Mouse (Mus musculus) limb, embryonic 15.5 days (tissue): ENCODE measurements around the gene Shank1. TPM values are rescaled to one million over a fixed set of nuclear protein-coding genes. Genes with fewer than 3 reads are reported as not detected.

ENCODE experiments used
- ATAC-seq: fragments of 200-750 bp; cut with Nextera tagmentation; 2 replicates; pipeline ENCODE4 v1.8.0; 2017; ENCODE audit warnings: low read depth, moderate TSS enrichment; ENCODE audit not compliant: insufficient number of reproducible peaks, low FRiP score, low TSS enrichment
- H3K27ac ChIP-seq: fragments of 300-500 bp; sonication (generic); 2 replicates; pipeline ENCODE4 v1.5.1; 2015; ENCODE audit warnings: moderate library complexity, mild to moderate bottlenecking, inconsistent platforms
- H3K27me3 ChIP-seq: fragments of 300-500 bp; sonication (generic); 2 replicates; pipeline ENCODE4 v1.6.1; 2015; ENCODE audit warnings: inconsistent platforms
- H3K36me3 ChIP-seq: fragments of 300-500 bp; sonication (generic); 2 replicates; pipeline ENCODE4 v1.6.1; 2015; ENCODE audit warnings: inconsistent platforms
- H3K4me1 ChIP-seq: fragments of 300-500 bp; sonication (generic); 2 replicates; pipeline ENCODE4 v1.6.1; 2015; ENCODE audit warnings: inconsistent platforms
- H3K4me2 ChIP-seq: fragments of 300-500 bp; sonication (generic); 2 replicates; pipeline ENCODE4 v1.6.1; 2015; ENCODE audit warnings: mild to moderate bottlenecking, inconsistent platforms
- H3K4me3 ChIP-seq: fragments of 300-500 bp; sonication (generic); 2 replicates; pipeline ENCODE4 v1.5.1; 2015; ENCODE audit warnings: mild to moderate bottlenecking, inconsistent platforms
- H3K9ac ChIP-seq: fragments of 300-500 bp; sonication (generic); 2 replicates; pipeline ENCODE4 v1.6.1; 2015; ENCODE audit warnings: inconsistent platforms
- H3K9me3 ChIP-seq: fragments of 300-500 bp; sonication (generic); 2 replicates; pipeline ENCODE4 v1.6.1; 2016; ENCODE audit warnings: inconsistent platforms
- WGBS: fragments of 180-500 bp; shearing (Covaris S2); methylation state at CpG from one replicate; pipeline ENCODE4 v1.1.7; 2015; 5-methylcytosine and 5-hydroxymethylcytosine counted together
- polyA plus RNA-seq: library from polyadenylated mRNA; unstranded; fragments of >200 nt; fragmentation: Nextera tagmentation; extraction: Ambion mirVana; gene quantifications from 2 replicates; pipeline ENCODE4 v1.2.1, GENCODE M21; 2015

Shank1 gene
- polyA plus RNA-seq, 1 experiment from 2014 or later, result 3.2 TPM

GRCm38 (mm10) chr7:44349043-44349442, 39.0 kb downstream of the Shank1 start:
- Histone ChIP-seq H3K4me3 (no peak overlapping the region), H3K27me3 (peaks cover 73% of the 10 kb centered on the region), H3K36me3 (peaks cover 18% of the 10 kb centered on the region), H3K4me1 (peaks cover 37% of the 10 kb centered on the region), H3K27ac (no peak overlapping the region), H3K9ac (no peak overlapping the region), H3K9me3 (no peaks in the 10 kb centered on the region), H3K4me2 (no peak overlapping the region)
- 21% methylated on average over 3 of the region's 3 CpGs for WGBS
- ATAC-seq, result no peak

- no peak overlapping the region for H3K9ac ChIP-seq
- peaks cover 41% of the 10 kb centered on the region for H3K4me1 ChIP-seq
- 0 out of 2 replicates have a peak, but pooled peaks have one; percentile 21 for ATAC-seq
- WGBS, result 3% methylated on average over 25 of the region's 25 CpGs
- H3K27me3 ChIP-seq, result peaks cover 84% of the 10 kb centered on the region
- H3K27ac ChIP-seq, result no peak overlapping the region
- peak overlapping the region; percentile 47 for H3K4me2 ChIP-seq
- H3K9me3 ChIP-seq, result no peaks in the 10 kb centered on the region
- H3K36me3 ChIP-seq, result peaks cover 6% of the 10 kb centered on the region; the same call in 1 of the 2 replicates
- peak overlapping the region; percentile 24 for H3K4me3 ChIP-seq
Measured at GRCm38 (mm10) chr7:44350957-44351711, 41.1 kb downstream of the Shank1 start.

- Histone ChIP-seq H3K27ac (no peak overlapping the region), H3K4me3 (peak overlapping the region; percentile 23), H3K27me3 (peaks cover 88% of the 10 kb centered on the region), H3K9me3 (no peaks in the 10 kb centered on the region), H3K36me3 (no peaks in the 10 kb centered on the region), H3K9ac (0 out of 2 replicates have a peak overlapping the region, but pooled peaks have one; percentile 14), H3K4me2 (peak overlapping the region; percentile 33), H3K4me1 (peaks cover 47% of the 10 kb centered on the region)
- WGBS, result 3% methylated on average over 70 of the region's 71 CpGs
- ATAC-seq, result no peak
Measured at GRCm38 (mm10) chr7:44351881-44352749, 42.1 kb downstream of the Shank1 start.

- peaks cover 88% of the 10 kb centered on the region for H3K27me3 ChIP-seq
- peak overlapping the region; percentile 33 for H3K4me2 ChIP-seq
- no peaks in the 10 kb centered on the region for H3K36me3 ChIP-seq
- peaks cover 55% of the 10 kb centered on the region for H3K4me1 ChIP-seq
- no peak overlapping the region for H3K9ac ChIP-seq
- peak overlapping the region; percentile 23 for H3K4me3 ChIP-seq
- H3K27ac ChIP-seq, result no peak overlapping the region
- no peaks in the 10 kb centered on the region for H3K9me3 ChIP-seq
- 2% methylated on average over 67 of the region's 71 CpGs for WGBS
- no peak for ATAC-seq
Measured at GRCm38 (mm10) chr7:44352750-44353600, 42.9 kb downstream of the Shank1 start.

- H3K4me2 ChIP-seq, result peak overlapping the region; percentile 33
- WGBS, result 1% methylated on average over 35 of the region's 35 CpGs
- H3K36me3 ChIP-seq, result no peaks in the 10 kb centered on the region
- no peak overlapping the region for H3K27ac ChIP-seq
- no peak overlapping the region for H3K9ac ChIP-seq
- H3K9me3 ChIP-seq, result no peaks in the 10 kb centered on the region
- H3K27me3 ChIP-seq, result peaks cover 90% of the 10 kb centered on the region
- peaks cover 57% of the 10 kb centered on the region for H3K4me1 ChIP-seq
- no peak for ATAC-seq
- peak overlapping the region; percentile 23 for H3K4me3 ChIP-seq
Measured at GRCm38 (mm10) chr7:44353601-44354340, 43.7 kb downstream of the Shank1 start.

GRCm38 (mm10) chr7:44355411-44355810, 45.4 kb downstream of the Shank1 start:
- no peak overlapping the region for H3K9ac ChIP-seq
- H3K27ac ChIP-seq, result no peak overlapping the region
- no peak overlapping the region for H3K4me2 ChIP-seq
- H3K27me3 ChIP-seq, result peaks cover 93% of the 10 kb centered on the region
- no peak for ATAC-seq
- no peaks in the 10 kb centered on the region for H3K36me3 ChIP-seq
- no peak overlapping the region for H3K4me3 ChIP-seq
- 75% methylated on average over 6 of the region's 6 CpGs for WGBS
- H3K9me3 ChIP-seq, result no peaks in the 10 kb centered on the region
- H3K4me1 ChIP-seq, result peaks cover 72% of the 10 kb centered on the region

- Histone ChIP-seq H3K36me3 (no peaks in the 10 kb centered on the region), H3K27me3 (peaks cover 91% of the 10 kb centered on the region), H3K9ac (no peak overlapping the region), H3K4me1 (peaks cover 64% of the 10 kb centered on the region), H3K27ac (no peak overlapping the region), H3K4me3 (no peak overlapping the region), H3K4me2 (no peak overlapping the region), H3K9me3 (no peaks in the 10 kb centered on the region)
- WGBS, result 2% methylated on average over 35 of the region's 35 CpGs
- ATAC-seq, result no peak
Measured at GRCm38 (mm10) chr7:44356590-44357481, 46.8 kb downstream of the Shank1 start.

GRCm38 (mm10) chr7:44357531-44357930, 47.5 kb downstream of the Shank1 start:
- no peak overlapping the region for H3K27ac ChIP-seq
- no peaks in the 10 kb centered on the region for H3K36me3 ChIP-seq
- no peak overlapping the region for H3K4me2 ChIP-seq
- H3K9me3 ChIP-seq, result no peaks in the 10 kb centered on the region
- no peak overlapping the region for H3K9ac ChIP-seq
- peaks cover 57% of the 10 kb centered on the region for H3K4me1 ChIP-seq
- H3K4me3 ChIP-seq, result no peak overlapping the region
- no peak for ATAC-seq
- peaks cover 91% of the 10 kb centered on the region for H3K27me3 ChIP-seq
- whole genome bisulfite sequencing, result 12% methylated on average over 10 of the region's 10 CpGs

- 14% methylated on average over 5 of the region's 5 CpGs for WGBS
- Histone ChIP-seq H3K4me2 (no peak overlapping the region), H3K4me1 (peaks cover 52% of the 10 kb centered on the region), H3K27me3 (peaks cover 91% of the 10 kb centered on the region), H3K27ac (no peak overlapping the region), H3K36me3 (no peaks in the 10 kb centered on the region), H3K4me3 (no peak overlapping the region), H3K9me3 (no peaks in the 10 kb centered on the region), H3K9ac (no peak overlapping the region)
- ATAC-seq, result no peak
Measured at GRCm38 (mm10) chr7:44358012-44358411, 48.0 kb downstream of the Shank1 start.

- Histone ChIP-seq H3K9ac (no peak overlapping the region), H3K27me3 (peaks cover 88% of the 10 kb centered on the region), H3K4me1 (peaks cover 42% of the 10 kb centered on the region), H3K36me3 (no peaks in the 10 kb centered on the region), H3K4me3 (peak overlapping the region; percentile 50), H3K9me3 (no peaks in the 10 kb centered on the region), H3K27ac (no peak overlapping the region), H3K4me2 (peak overlapping the region; percentile 92)
- ATAC-seq, result no peak
- 6% methylated on average over 18 of the region's 26 CpGs for WGBS
Measured at GRCm38 (mm10) chr7:44358886-44359654, 49.0 kb downstream of the Shank1 start.
